8 mouse cellular contexts compared by ENCODE assay signal in genomic region chr3:97868024-97868689, GRCm38 (mm10). TPM values are rescaled to one million over a fixed set of nuclear protein-coding genes. Genes with fewer than 3 reads are reported as not detected.
A peak's percentile ranks its signal among the peaks of the same experiment; 100 is the strongest.
DNase-seq lines count a peak whose midpoint lies in the region; ATAC-seq and TF ChIP-seq lines count a peak whose summit lies in the region.

No protein-coding gene starts in this region.

- H3K36me3 ChIP-seq in heart, embryonic 10.5 days: no peaks in the 10 kb centered on the region
- no peaks in the 10 kb centered on the region for H3K36me3 ChIP-seq in midbrain, postnatal 0 days (ENCODE audit: insufficient read depth, low read length)

- H3K4me3 ChIP-seq in heart, embryonic 10.5 days: peak overlapping the region; percentile 71
- H3K4me3 ChIP-seq in midbrain, postnatal 0 days (ENCODE audit: low read depth, low read length): peak overlapping the region; percentile 44

- no peak for TF ChIP-seq CTCF in midbrain, postnatal 0 days (IDR thresholded peaks at IDR 0.05)

- H3K9me3 ChIP-seq in heart, embryonic 10.5 days: no peaks in the 10 kb centered on the region
- no peaks in the 10 kb centered on the region for H3K9me3 ChIP-seq in midbrain, postnatal 0 days (ENCODE audit: low read length)

- H3K27me3 ChIP-seq in heart, embryonic 10.5 days (ENCODE audit: insufficient read depth, poor library complexity, severe bottlenecking): peaks cover 12% of the 10 kb centered on the region; the same call in 1 of the 2 replicates
- H3K27me3 ChIP-seq in midbrain, postnatal 0 days (ENCODE audit: insufficient read depth, low read length): no peaks in the 10 kb centered on the region

- H3K4me1 ChIP-seq in heart, embryonic 10.5 days: peaks cover 35% of the 10 kb centered on the region
- H3K4me1 ChIP-seq in midbrain, postnatal 0 days (ENCODE audit: insufficient read depth, low read length): no peaks in the 10 kb centered on the region; the same call in 1 of the 2 replicates

- peak overlapping the region; percentile 94 for H3K4me2 ChIP-seq in midbrain, postnatal 0 days (ENCODE audit: low read depth, low read length, poor library complexity, severe bottlenecking)

- peak overlapping the region; percentile 90 for H3K27ac ChIP-seq in heart, embryonic 10.5 days
- no peak overlapping the region for H3K27ac ChIP-seq in midbrain, postnatal 0 days (ENCODE audit: low read depth, low read length)

- peak; percentile 55 to 60 for DNase-seq in B cell, adult 2 months
- DNase-seq in brain, adult 2 months (ENCODE audit: low read depth, low spot score): peak; percentile 92
- peak; percentile 90 for DNase-seq in heart, embryonic 10.5 days (ENCODE audit: low spot score)
- peak; percentile 65 for DNase-seq in kidney, adult 9 months
- DNase-seq in liver: peak; percentile 63
- peak; percentile 72 for DNase-seq in midbrain, postnatal 0 days (ENCODE audit: low spot score)
- peak; percentile 29 to 68 for DNase-seq in spleen, postnatal 4 days (ENCODE audit: low spot score in 2 of 2)

- H3K9ac ChIP-seq in midbrain, postnatal 0 days (replicated peaks; ENCODE audit: low read length, poor library complexity, severe bottlenecking): peak overlapping the region; percentile 61

- ATAC-seq in erythroblast, adult 5-6 weeks (replicated peaks; ENCODE audit: low FRiP score, poor library complexity, severe bottlenecking): peak; percentile 49; the same call in 1 of the 2 replicates
- peak; percentile 85 for ATAC-seq in midbrain, postnatal 0 days (ENCODE audit: low FRiP score)

- 3% methylated on average over 42 of the region's 42 CpGs for WGBS in heart, embryonic 10.5 days
- 2% methylated on average over 42 of the region's 42 CpGs for WGBS in midbrain, postnatal 0 days

RNA-seq across cellular contexts. Expression of gene Pde4dip, which starts 20.4 kb away (rescaled TPM):
- 1.0 and 2.9 TPM in 2 replicates for total RNA-seq in erythroblast, adult 5-6 weeks (2015; ENCODE audit: low replicate concordance)
- total RNA-seq in erythroblast, adult 5-6 weeks (2017; ENCODE audit: low replicate concordance): 1.4 and 4.6 TPM in 2 replicates
- polyA plus RNA-seq in heart, embryonic 10.5 days (2016; fragmentation: Nextera tagmentation; extraction: Ambion mirVana): 42.0 and 84.8 TPM in 2 replicates
- total RNA-seq in midbrain, postnatal 0 days (2014; rRNA removed): 93.6 and 100 TPM in 2 replicates
- 46.4 and 47.6 TPM in 2 replicates for polyA plus RNA-seq in midbrain, postnatal 0 days (2015; fragmentation: Nextera tagmentation; extraction: Ambion mirVana)

RNA-seq across cellular contexts. Expression of gene Sec22b, which starts 32.8 kb away (rescaled TPM):
- total RNA-seq in erythroblast, adult 5-6 weeks (2015; ENCODE audit: low replicate concordance): 25.1 and 26.5 TPM in 2 replicates
- 13.8 and 15.6 TPM in 2 replicates for total RNA-seq in erythroblast, adult 5-6 weeks (2017; ENCODE audit: low replicate concordance)
- polyA plus RNA-seq in heart, embryonic 10.5 days (2016; fragmentation: Nextera tagmentation; extraction: Ambion mirVana): 140 and 154 TPM in 2 replicates
- 62.8 and 69.3 TPM in 2 replicates for total RNA-seq in midbrain, postnatal 0 days (2014; rRNA removed)
- polyA plus RNA-seq in midbrain, postnatal 0 days (2015; fragmentation: Nextera tagmentation; extraction: Ambion mirVana): 81.4 and 89.1 TPM in 2 replicates

Comparison
In these comparisons a context has a peak if more than half of its experiments do, and no peak if none do; other contexts are left out.
1. RNA of gene Pde4dip, which starts 20.4 kb away (total RNA-seq): 93.6 to 100 TPM in midbrain, postnatal 0 days; 1.0 to 4.6 TPM in erythroblast, adult 5-6 weeks; every median in the first group is over 10 times any median in the second.
2. Peak in every context shown above with its lines, with median percentiles within 50 percentile points of each other: DNase-seq.